Mouse (Mus musculus): ENCODE results near the gene Sulf2. TPM values are rescaled to one million over a fixed set of nuclear protein-coding genes. Genes with fewer than 3 reads are reported as not detected.

The Sulf2 gene
- total RNA-seq, 2 experiments from 2014 or later = 95.9 to 119 TPM

- DNase-seq (ENCODE audit: low spot score in 2 of 2) = no peak
- intact Hi-C loops (cut with DNase I) = no loop called here
Observed at GRCm38 (mm10) chr2:166074322-166074721, 81.1 kb downstream of the Sulf2 start.

DNA sequence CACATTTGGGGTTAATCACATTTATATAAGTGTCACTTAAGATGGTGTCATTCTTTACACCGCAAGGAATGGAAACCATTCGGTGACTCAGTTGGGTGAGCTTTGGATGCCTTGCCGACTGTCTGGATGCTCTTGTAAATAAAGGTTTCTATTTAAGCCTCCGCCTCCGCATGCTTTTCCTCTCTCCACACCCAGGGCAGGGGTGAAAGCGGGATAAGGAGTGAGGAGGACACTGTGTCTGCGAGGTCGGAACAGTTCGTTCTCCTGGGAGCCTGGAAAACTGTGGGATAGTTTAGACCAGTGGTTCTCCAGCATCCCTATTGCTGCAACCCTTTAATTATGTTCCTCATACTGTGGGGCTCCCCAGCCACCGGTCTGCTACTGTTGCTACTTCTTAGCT is 82.4 kb downstream of the Sulf2 start:
- intact Hi-C loops (cut with DNase I) = no loop called here

GRCm38 (mm10) chr2:166071889-166072288 is 83.6 kb downstream of the Sulf2 start:
- DNase-seq (ENCODE audit: low spot score in 2 of 2) = no peak
- intact Hi-C loops (cut with DNase I) = no loop called here

More for the DNA sequence above, 82.4 kb downstream of the Sulf2 start:
- DNase-seq (ENCODE audit: low spot score in 2 of 2) = no peak

GRCm38 (mm10) chr2:166071481-166071880 is 84.0 kb downstream of the Sulf2 start:
- intact Hi-C loops (cut with DNase I) = no loop called here
- DNase-seq (ENCODE audit: low spot score in 2 of 2) = no peak

DNA sequence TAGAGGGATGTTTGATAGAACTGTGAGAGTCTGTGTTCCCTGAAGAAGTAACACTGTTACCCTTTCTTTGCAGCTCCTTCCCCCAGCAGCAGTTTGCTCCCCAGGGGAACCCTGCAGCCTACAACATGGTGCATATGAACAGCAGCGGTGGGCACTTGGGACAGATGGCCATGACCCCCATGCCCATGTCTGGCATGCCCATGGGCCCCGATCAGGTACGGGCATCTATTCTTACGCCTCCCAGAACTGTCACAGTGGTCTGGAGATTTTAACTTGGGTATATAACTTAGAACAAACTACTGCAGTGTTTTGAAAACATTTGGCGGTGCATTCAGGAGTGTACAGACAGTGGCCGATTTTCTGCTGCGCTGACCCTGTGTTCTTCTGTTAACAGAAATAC is 85.7 kb downstream of the Sulf2 start:
- no peak for DNase-seq (ENCODE audit: low spot score in 2 of 2)
- intact Hi-C loops (cut with DNase I) = no loop called here

DNA sequence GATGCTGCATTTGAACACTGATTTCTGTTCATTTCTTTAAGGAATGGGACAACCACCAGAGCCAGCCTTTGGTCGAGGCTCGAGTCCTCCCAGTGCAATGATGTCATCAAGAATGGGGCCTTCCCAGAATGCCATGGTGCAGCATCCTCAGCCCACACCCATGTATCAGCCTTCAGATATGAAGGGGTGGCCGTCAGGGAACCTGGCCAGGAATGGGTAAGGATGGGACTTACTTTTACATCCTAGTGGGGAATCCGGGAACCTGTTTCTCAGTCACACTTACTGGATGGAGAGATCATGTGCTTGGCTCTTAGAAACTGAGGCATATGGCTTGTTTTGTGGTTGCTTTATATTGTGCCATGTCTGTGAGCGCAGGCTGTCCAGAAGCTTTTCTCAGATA is 86.3 kb downstream of the Sulf2 start:
- no peak for DNase-seq (ENCODE audit: low spot score in 2 of 2)
- intact Hi-C loops (cut with DNase I) = no loop called here

- DNase-seq (ENCODE audit: low spot score in 2 of 2) = no peak
- intact Hi-C loops (cut with DNase I) = no loop called here
Observed at GRCm38 (mm10) chr2:166068261-166068660, 87.2 kb downstream of the Sulf2 start.

DNA sequence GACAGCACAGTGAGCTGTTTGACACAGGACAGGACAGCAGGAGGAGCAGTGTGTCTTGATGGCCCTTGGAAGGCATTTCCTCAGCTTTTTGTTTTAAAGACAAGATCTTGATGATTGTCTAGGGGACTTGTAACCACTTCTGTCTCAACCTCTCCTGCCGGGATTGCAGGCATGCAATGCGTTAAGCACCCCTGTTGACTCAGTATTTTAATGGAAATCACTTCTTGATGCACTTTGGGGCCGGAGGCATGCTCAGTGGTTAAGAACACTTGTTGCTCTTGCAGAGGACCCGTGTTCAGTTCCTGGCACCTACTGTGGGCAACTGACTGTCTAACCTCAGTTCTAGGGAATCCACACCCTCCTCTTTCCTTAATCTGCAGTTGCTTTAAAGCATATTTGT is 89.0 kb downstream of the Sulf2 start:
- DNase-seq (ENCODE audit: low spot score in 2 of 2) = no peak

GRCm38 (mm10) chr2:166062431-166062830 is 93.0 kb downstream of the Sulf2 start:
- DNase-seq (ENCODE audit: low spot score in 2 of 2) = no peak
- intact Hi-C loops (cut with DNase I) = loop anchor here (5.0 kb wide), 1 partner anchor 250 kb away; no protein-coding TSS in a partner anchor

More for the DNA sequence above, 89.0 kb downstream of the Sulf2 start:
- intact Hi-C loops (cut with DNase I) = no loop called here

DNA sequence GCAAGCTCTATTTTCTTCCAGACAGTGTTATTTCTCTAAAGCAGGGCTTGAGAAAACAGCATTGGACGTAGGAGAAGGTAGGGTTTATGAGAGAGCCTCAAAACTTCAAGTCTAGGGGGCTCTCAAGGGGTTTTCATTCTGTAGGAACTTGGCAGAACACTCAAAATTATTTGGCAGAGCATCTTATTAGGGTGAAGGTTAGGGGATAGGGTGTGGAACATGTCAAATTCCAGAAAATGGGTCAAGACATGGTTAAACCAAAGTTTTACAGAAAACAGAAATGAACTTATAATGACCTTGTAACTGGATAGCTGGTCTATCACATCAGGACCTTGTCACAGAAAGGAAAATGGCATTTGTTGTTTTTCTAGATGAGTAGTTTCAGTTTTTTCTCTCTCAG is 93.5 kb downstream of the Sulf2 start:
- DNase-seq (ENCODE audit: low spot score in 2 of 2) = no peak
- intact Hi-C loops (cut with DNase I) = loop anchor here (5.0 kb wide), 1 partner anchor 250 kb away; no protein-coding TSS in a partner anchor

GRCm38 (mm10) chr2:166059684-166060423 is 95.6 kb downstream of the Sulf2 start:
- intact Hi-C loops (cut with DNase I) = loop anchor here (5.0 kb wide), 1 partner anchor 248 kb away; no protein-coding TSS in a partner anchor
- peak; percentile 68 to 70 for DNase-seq (ENCODE audit: low spot score in 2 of 2)

GRCm38 (mm10) chr2:166054002-166054539 is 101.4 kb downstream of the Sulf2 start:
- no peak for DNase-seq (ENCODE audit: low spot score in 2 of 2)
- intact Hi-C loops (cut with DNase I) = no loop called here

GRCm38 (mm10) chr2:166051966-166052365 is 103.5 kb downstream of the Sulf2 start:
- no peak for DNase-seq (ENCODE audit: low spot score in 2 of 2)
- intact Hi-C loops (cut with DNase I) = no loop called here

DNA sequence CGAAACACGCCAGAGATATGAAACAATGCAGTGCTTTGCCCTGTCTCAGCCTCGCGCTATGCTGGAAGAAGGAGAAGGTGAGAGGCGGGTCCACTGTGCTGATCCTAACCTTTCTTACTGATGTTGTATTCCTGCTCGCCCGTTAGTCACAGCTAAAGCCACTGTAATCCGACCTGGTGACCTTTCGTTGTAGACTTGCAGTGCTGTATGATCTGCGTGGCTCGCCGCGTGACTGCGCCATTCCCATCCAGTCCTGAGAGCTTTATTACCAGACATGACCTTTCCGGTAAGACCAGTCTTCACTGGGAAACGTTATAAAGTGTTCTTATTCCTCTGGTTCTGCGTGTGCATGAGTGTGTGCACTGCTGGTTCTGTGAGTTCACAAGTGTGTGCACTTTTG is 104.0 kb downstream of the Sulf2 start:
- DNase-seq (ENCODE audit: low spot score in 2 of 2) = no peak
- intact Hi-C loops (cut with DNase I) = no loop called here

DNA sequence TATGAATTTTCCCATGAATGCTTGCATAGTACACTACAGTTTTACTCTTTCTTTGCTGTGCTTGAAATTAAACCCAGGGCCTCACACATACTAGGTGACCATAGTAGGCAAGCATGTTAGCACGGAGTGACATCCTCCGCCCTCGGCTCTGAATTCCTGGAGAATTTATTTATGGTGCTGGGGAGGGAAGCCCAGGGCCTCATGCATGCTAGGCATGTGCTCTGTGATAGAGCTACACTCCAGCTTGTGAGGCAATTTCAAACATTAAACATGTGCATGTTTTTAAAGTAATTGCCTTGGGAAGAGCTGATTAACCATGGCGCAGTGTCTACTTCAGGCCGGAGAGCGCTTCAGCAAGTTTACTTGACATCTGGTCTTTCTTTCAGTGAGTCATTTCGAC is 106.6 kb downstream of the Sulf2 start:
- intact Hi-C loops (cut with DNase I) = no loop called here
- no peak for DNase-seq (ENCODE audit: low spot score in 2 of 2)

- DNase-seq (ENCODE audit: low spot score in 2 of 2) = no peak
- intact Hi-C loops (cut with DNase I) = loop anchor here (2.0 kb wide), 1 partner anchor 133 kb away; no protein-coding TSS in a partner anchor
Observed at GRCm38 (mm10) chr2:166047931-166048330, 107.5 kb downstream of the Sulf2 start.

DNA sequence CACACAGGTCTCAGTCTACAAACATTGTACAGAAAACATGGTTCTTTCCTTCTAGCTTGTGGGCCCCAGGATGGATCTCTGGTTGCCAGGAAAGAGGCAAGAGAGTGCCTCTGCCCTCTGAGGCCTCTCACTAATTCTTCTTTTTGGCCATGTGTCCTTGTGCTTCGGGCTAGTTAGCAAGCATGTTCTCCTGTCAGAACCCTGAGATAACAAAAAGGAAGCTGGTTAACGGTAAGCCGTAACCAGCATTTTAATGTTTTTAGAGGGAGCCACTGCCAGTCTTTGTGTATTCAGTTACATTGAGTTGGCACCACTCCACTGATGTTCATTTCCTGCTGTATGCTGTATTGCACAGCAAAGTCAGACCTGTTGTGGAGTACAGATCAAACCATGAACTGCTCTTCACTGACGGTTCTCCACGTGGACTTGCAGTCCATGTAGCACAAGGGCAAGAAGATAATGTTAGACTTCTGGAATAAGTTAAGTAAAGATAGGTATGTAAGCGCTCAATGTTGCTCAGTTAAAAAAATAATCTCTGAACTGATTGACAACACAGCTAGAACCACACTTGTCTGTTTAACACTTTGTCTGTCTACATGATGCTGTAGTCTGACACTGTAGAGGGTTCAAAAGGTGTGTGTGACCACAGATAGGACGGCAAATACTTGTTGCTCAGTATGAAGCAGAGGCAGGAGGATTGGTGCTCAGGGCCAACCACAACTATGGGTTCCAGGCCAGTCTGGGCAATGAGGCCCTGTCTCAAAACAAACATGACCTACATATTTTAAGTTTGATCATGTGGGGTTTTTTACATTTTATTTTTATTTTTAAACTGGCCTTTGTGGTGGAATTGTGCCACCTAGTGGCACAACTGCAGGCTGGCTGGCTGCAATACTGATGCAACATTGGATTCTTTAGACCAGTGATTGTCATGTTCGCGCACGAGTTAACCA is 109.6 kb downstream of the Sulf2 start:
- DNase-seq (ENCODE audit: low spot score in 2 of 2) = no peak
- intact Hi-C loops (cut with DNase I) = loop anchor here (2.0 kb wide), 1 partner anchor 131 kb away; no protein-coding TSS in a partner anchor

DNA sequence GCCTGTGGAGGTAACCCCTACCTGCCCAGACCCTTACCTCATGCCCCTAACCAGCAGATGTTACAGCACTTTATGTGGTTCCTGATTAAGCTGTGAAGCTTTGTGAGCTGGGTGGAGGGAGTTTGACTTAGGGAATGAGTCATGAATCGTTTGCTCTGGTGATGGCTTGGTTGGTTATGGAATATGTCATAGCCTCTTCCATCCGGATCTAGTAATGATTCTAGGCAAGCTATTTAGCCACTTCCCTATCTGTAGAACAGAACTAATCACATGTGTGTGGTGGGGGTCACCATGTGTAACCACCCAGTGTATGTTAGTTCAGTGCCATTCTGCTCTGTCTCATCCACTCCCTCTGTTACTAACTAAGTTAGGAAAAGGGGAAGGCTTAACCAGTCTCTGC is 110.5 kb downstream of the Sulf2 start:
- intact Hi-C loops (cut with DNase I) = no loop called here
- DNase-seq (ENCODE audit: low spot score in 2 of 2) = no peak

DNA sequence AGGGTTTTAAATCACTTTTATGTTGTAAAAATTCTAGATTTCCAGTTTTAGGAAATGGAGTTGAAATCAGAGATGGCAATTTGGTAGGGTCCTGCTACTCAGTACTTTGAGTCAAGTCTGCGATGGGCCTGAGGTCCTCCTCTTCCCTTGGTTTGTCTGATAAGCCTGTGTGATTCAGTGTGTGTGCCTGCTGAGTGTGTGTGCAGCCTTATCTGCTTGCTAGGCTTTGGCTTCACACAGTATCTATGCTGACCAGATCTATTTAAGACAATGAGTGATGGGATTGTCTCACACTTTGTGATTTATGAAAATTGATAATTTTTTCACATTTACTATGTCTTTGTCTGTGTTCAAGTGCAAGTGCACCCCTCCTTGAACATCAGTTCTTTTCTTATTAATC is 112.9 kb downstream of the Sulf2 start:
- intact Hi-C loops (cut with DNase I) = no loop called here
- DNase-seq (ENCODE audit: low spot score in 2 of 2) = no peak

GRCm38 (mm10) chr2:166039681-166040080 is 115.8 kb downstream of the Sulf2 start:
- intact Hi-C loops (cut with DNase I) = no loop called here
- no peak for DNase-seq (ENCODE audit: low spot score in 2 of 2)
